Mouse (Mus musculus): ENCODE measurements around the gene Nr5a1. TPM values are rescaled to one million over a fixed set of nuclear protein-coding genes. Genes with fewer than 3 reads are reported as not detected.

Gene Nr5a1
- 0.02 TPM in 1 of 2 replicates, not detected in the other for polyA plus RNA-seq (2012; rRNA removed)

GRCm38 (mm10) chr2:38714324-38714723, at the start of gene Nr5a1:
TSS of gene Nr5a1 (minus strand) at chr2:38714542.

GRCm38 (mm10) chr2:38643625-38644427, 70.5 kb downstream of the Nr5a1 start, which contains the start of gene Psmb7:
TSS of gene Psmb7 (minus strand) at chr2:38644087.

Other genes with a start within 250 kb of the Nr5a1 start
- 22.8 and 27.7 TPM in 2 replicates for gene Nek6, start 202.9 kb downstream of the Nr5a1 start, polyA plus RNA-seq (2012; rRNA removed)
- 122 and 128 TPM in 2 replicates for gene Psmb7, start 70.5 kb downstream of the Nr5a1 start, polyA plus RNA-seq (2012; rRNA removed)
- gene Nr6a1, start 213.1 kb upstream of the Nr5a1 start, polyA plus RNA-seq (2012; rRNA removed) = 1.1 and 1.7 TPM in 2 replicates
- 0.12 and 0.17 TPM in 2 replicates for gene Olfml2a, start 217.4 kb upstream of the Nr5a1 start, polyA plus RNA-seq (2012; rRNA removed)